Mouse (Mus musculus) retina, embryonic 14.5 days (tissue): ENCODE measurements around the gene Mcl1.

Source experiments
- DNase-seq: peaks from one replicate; pipeline ENCODE4 v3.0.0-alpha.2; 2015; ENCODE audit warnings: low spot score

The Mcl1 gene

DNA sequence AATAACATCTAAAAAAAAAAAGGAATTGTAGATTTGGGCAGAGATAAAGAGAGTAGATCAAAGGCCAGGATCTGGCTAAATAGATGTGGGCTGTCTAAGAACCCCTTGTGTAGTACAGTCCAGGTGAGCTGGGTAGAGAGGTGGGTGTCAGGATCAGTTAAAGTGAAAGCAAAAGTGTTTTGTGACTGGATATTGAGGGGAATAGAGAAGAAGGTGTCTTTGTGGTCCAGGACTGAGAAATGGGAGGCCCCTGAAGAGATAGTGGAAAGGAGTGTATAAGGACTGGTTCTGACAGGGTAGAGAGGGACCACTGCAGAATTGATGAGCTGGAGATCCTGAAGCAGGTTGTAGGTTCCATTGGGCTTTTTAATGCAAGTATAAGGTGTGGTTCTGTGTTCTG is 51.4 kb downstream of the Mcl1 start:
- DNase-seq: no peak
